Mouse (Mus musculus): Measurements from ENCODE around the gene Gm20388. TPM values are rescaled to one million over a fixed set of nuclear protein-coding genes. Genes with fewer than 3 reads are reported as not detected.

Gm20388 gene
- polyA plus RNA-seq, 1 experiment from 2014 or later: 4.4 TPM

DNA sequence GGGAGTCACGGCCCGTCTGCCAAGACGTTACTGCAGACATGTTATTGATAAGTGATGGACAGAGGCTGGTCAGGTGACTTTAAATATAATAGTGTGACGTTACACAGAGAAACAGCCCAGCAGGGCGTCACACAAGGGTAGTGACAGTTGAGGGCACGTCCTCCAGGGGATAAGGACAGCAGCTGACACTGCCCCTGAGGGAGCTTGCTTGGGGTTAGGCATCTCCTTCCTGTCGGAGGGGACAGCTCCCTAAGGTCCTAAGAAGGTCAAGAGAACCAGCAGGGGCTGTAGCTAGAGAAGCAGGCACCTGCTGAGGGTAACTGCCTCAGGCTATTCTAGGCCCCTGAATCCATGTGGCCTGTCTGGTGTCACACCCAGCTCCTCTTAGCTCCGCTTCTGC, 660.9 kb downstream of the Gm20388 start:
- Histone ChIP-seq H3K9me3 (no peaks in the 10 kb centered on the region), H3K4me1 (replicated peaks) (peaks cover 33% of the 10 kb centered on the region), H3K27me3 (no peaks in the 10 kb centered on the region), H3K36me3 (peaks cover 98% of the 10 kb centered on the region), H3K27ac (no peak overlapping the region), H3K4me3 (replicated peaks) (no peak overlapping the region), H3K9ac (replicated peaks) (0 out of 2 replicates have a peak overlapping the region, but pooled peaks have one; percentile 7), H3K4me2 (replicated peaks) (no peak overlapping the region)
- WGBS: 76% methylated on average over 8 of the region's 8 CpGs
- ATAC-seq: no peak

DNA sequence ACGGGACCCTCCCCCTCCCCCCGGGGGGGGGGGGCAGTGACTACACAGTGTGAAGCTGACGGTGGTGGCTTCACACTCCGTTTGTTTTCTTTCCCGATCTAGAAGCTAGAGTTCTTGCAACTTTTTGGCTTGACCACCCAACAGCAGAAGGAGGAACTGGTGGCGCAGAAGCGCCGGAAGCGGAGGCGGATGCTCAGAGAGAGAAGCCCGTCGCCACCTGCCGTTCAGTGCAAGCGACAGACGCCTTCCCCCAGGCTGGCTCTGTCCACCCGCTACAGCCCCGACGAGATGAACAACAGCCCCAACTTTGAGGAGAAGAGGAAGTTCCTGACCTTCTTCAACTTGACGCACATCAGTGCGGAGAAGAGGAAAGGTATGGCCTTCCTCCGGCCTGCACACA, 661.9 kb downstream of the Gm20388 start:
- 82% methylated on average over 21 of the region's 21 CpGs for WGBS
- no peak overlapping the region for H3K27ac ChIP-seq
- H3K4me2 ChIP-seq (replicated peaks): no peak overlapping the region
- no peak overlapping the region for H3K4me3 ChIP-seq (replicated peaks)
- peaks cover 29% of the 10 kb centered on the region for H3K4me1 ChIP-seq (replicated peaks)
- H3K36me3 ChIP-seq: peaks cover 98% of the 10 kb centered on the region
- no peaks in the 10 kb centered on the region for H3K27me3 ChIP-seq
- H3K9me3 ChIP-seq: no peaks in the 10 kb centered on the region
- no peak for ATAC-seq
- no peak overlapping the region for H3K9ac ChIP-seq (replicated peaks)

DNA sequence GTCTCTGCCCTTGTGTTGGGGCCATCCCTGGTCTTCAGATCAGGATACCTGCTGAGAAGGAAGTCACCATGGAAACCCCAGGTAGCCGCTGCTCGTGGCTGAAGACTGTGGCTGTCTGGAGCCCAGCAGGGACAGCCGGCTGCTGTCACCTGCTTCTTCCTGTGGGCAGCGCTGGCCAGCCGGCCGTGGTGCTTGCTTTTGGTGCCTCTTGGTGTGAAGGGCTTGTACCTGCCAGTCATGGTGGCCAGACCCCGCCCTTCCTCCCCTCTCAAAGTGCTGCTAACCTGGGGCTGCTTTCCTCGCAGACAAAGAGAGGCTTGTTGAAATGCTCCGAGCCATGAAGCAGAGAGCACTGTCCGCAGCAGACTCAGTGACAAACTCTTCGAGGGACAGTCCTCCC, 663.2 kb downstream of the Gm20388 start:
- H3K4me3 ChIP-seq (replicated peaks): no peak overlapping the region
- H3K4me1 ChIP-seq (replicated peaks): peaks cover 29% of the 10 kb centered on the region
- WGBS: 66% methylated on average over 11 of the region's 11 CpGs
- H3K9ac ChIP-seq (replicated peaks): peak overlapping the region; percentile 17; the same call in 1 of the 2 replicates
- no peak for ATAC-seq
- H3K27me3 ChIP-seq: no peaks in the 10 kb centered on the region
- H3K9me3 ChIP-seq: no peaks in the 10 kb centered on the region
- no peak overlapping the region for H3K4me2 ChIP-seq (replicated peaks)
- H3K36me3 ChIP-seq: peaks cover 98% of the 10 kb centered on the region
- no peak overlapping the region for H3K27ac ChIP-seq

DNA sequence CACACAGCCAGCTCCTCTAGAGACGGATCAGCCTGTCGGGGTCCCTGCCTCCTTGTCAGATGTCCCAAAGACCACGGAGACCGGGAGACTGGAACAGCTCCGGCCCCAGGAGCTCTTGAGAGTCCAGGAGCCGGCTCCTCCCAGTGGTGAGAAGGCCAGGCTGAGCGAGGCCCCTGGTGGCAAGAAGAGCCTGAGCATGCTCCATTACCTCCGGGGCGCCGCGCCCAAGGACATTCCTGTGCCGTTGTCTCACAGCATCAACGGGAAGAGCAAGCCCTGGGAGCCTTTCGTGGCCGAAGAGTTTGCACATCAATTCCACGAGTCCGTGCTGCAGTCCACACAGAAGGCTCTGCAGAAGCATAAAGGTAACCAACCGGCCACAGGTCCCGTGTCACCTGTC, 664.3 kb downstream of the Gm20388 start:
- Histone ChIP-seq H3K4me2 (replicated peaks) (no peak overlapping the region), H3K9me3 (no peaks in the 10 kb centered on the region), H3K36me3 (peaks cover 97% of the 10 kb centered on the region), H3K27me3 (no peaks in the 10 kb centered on the region), H3K4me1 (replicated peaks) (peaks cover 24% of the 10 kb centered on the region), H3K9ac (replicated peaks) (no peak overlapping the region), H3K27ac (no peak overlapping the region), H3K4me3 (replicated peaks) (no peak overlapping the region)
- WGBS: 81% methylated on average over 19 of the region's 19 CpGs
- ATAC-seq: no peak

DNA sequence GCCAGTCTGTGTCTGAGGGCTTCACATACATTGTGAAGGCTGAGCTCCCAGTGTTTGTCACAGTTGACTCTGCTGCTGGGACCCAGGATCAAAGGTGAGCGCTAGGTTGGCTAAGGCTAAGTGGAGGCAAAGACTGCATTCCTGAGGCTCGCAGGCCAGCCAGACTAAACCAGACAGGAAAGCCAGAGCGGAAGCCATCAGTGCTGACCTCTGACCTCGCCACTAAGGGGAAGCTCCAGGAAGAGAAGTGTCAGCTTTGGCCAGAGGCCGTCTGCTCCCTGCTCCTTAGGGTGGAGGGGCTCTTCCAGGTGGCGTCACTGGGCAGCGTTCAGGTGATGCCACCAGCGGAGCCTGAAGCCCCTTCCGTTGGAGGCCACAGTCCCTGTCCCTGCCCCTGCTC, 665.2 kb downstream of the Gm20388 start:
- no peak overlapping the region for H3K9ac ChIP-seq (replicated peaks)
- H3K9me3 ChIP-seq: no peaks in the 10 kb centered on the region
- WGBS: 61% methylated on average over 9 of the region's 9 CpGs
- no peak overlapping the region for H3K27ac ChIP-seq
- H3K4me3 ChIP-seq (replicated peaks): no peak overlapping the region
- peaks cover 18% of the 10 kb centered on the region for H3K4me1 ChIP-seq (replicated peaks)
- no peaks in the 10 kb centered on the region for H3K27me3 ChIP-seq
- H3K36me3 ChIP-seq: peaks cover 98% of the 10 kb centered on the region
- no peak for ATAC-seq
- H3K4me2 ChIP-seq (replicated peaks): no peak overlapping the region

DNA sequence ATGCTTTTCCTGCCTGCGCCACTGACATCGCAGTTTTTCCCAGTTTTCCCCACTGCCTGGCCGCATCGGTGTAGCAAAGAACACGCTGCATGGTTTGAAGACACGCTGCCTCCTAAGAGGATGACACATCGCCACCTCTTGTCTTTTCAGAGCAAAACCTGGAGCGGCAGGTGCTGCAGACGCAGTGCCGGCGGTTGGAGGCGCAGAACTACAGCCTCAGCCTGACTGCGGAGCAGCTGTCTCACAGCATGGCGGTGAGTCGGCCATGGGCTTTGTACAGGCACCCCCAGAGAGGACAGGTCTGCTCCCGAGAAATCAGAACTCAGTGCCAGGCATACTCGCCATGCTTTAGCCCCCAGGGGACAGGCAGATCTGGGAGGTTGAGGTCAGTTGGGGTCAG, 667.2 kb downstream of the Gm20388 start:
- Histone ChIP-seq H3K9me3 (no peaks in the 10 kb centered on the region), H3K27me3 (no peaks in the 10 kb centered on the region), H3K4me2 (replicated peaks) (no peak overlapping the region), H3K4me1 (replicated peaks) (peaks cover 11% of the 10 kb centered on the region), H3K4me3 (replicated peaks) (no peak overlapping the region), H3K36me3 (peaks cover 91% of the 10 kb centered on the region), H3K9ac (replicated peaks) (no peak overlapping the region), H3K27ac (peak overlapping the region; percentile 36; the same call in 1 of the 2 replicates)
- WGBS: 87% methylated on average over 17 of the region's 17 CpGs
- no peak for ATAC-seq

DNA sequence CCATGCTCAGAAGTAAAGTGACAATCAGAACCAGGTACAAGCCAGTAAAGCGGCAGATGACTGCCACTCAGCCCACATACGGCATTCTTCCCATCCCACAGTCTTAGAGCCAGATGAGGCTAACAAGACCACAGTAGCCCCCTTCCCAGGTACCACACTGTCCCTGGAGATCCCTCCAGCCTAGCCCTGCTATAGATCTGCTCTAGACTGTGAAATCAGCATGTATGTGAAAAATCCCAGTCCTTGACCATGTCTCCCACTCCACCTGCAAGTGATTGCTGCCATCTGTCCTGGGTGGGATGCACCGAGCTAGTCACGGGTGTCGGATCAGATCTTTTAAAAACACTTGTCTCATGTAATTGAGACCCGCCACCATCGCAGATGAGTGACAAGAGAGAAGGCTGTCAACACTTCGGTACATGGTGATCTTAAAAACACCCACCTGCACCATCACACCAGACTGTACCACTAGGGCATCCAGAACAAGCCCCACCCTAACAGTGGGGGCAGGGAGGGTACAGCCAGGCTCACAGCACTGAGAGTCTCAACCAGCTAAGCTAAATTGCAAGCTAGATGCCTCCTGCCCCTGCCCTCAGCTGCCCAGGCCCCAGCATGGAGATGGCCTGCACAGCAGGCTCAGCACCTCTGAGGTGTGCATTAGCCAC, 669.8 kb downstream of the Gm20388 start:
- Histone ChIP-seq H3K9me3 (no peaks in the 10 kb centered on the region), H3K27me3 (no peaks in the 10 kb centered on the region), H3K4me3 (replicated peaks) (no peak overlapping the region), H3K36me3 (peaks cover 64% of the 10 kb centered on the region), H3K27ac (no peak overlapping the region; the same call in 1 of the 2 replicates), H3K4me2 (replicated peaks) (no peak overlapping the region), H3K9ac (replicated peaks) (no peak overlapping the region), H3K4me1 (replicated peaks) (peaks cover 4% of the 10 kb centered on the region)
- 94% methylated on average over 8 of the region's 8 CpGs for WGBS
- ATAC-seq: no peak

DNA sequence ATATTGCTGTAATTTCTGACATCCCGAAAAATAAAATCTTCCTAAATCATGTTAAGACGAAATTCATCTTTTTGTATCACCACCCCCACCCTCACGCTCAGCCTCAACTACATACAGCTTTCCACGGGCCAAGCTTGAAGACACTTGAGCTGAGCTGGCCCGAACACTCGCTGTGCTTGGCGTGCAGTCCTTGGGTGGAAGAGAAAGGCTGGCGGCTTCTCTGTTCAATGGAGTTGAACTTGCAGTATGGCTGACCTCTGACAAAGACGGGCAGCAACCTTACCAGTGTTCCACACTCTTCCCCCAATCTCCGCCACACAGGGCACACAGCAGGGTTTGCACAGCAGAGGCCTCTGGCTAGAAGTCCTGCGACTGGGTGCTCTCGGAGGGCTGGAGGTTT, 670.7 kb downstream of the Gm20388 start:
- no peak overlapping the region for H3K4me2 ChIP-seq (replicated peaks)
- H3K4me3 ChIP-seq (replicated peaks): no peak overlapping the region
- H3K9ac ChIP-seq (replicated peaks): no peak overlapping the region
- WGBS: 91% methylated on average over 12 of the region's 12 CpGs
- ATAC-seq: no peak
- H3K27me3 ChIP-seq: no peaks in the 10 kb centered on the region
- no peaks in the 10 kb centered on the region for H3K4me1 ChIP-seq (replicated peaks)
- H3K27ac ChIP-seq: no peak overlapping the region
- no peaks in the 10 kb centered on the region for H3K9me3 ChIP-seq
- peaks cover 56% of the 10 kb centered on the region for H3K36me3 ChIP-seq

DNA sequence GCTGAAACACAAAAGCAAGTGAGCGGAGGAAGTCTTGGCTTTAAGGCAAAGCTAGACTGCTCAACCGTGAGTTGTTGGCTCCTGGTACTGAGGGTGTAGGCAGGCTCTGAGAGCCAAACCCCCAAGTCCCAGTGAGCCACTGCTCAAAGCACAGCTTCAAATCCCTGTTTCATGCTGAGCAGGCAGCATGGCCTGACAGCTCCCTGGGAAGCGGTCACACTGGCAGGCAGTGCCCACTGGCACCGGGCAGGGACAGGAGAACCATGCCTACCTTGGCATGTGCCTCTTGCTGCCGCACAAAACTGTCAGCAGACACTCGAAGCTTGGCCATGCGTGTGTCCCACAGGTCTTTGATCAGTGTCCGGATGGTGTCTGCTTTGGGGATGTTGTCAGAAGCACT, 671.2 kb downstream of the Gm20388 start:
- no peaks in the 10 kb centered on the region for H3K9me3 ChIP-seq
- no peak overlapping the region for H3K4me2 ChIP-seq (replicated peaks)
- H3K36me3 ChIP-seq: peaks cover 51% of the 10 kb centered on the region
- H3K27me3 ChIP-seq: no peaks in the 10 kb centered on the region
- H3K4me3 ChIP-seq (replicated peaks): no peak overlapping the region
- no peak for ATAC-seq
- 0 out of 2 replicates have a peak overlapping the region, but pooled peaks have one; percentile 10 for H3K27ac ChIP-seq
- 86% methylated on average over 8 of the region's 8 CpGs for WGBS
- no peaks in the 10 kb centered on the region for H3K4me1 ChIP-seq (replicated peaks)
- H3K9ac ChIP-seq (replicated peaks): no peak overlapping the region

DNA sequence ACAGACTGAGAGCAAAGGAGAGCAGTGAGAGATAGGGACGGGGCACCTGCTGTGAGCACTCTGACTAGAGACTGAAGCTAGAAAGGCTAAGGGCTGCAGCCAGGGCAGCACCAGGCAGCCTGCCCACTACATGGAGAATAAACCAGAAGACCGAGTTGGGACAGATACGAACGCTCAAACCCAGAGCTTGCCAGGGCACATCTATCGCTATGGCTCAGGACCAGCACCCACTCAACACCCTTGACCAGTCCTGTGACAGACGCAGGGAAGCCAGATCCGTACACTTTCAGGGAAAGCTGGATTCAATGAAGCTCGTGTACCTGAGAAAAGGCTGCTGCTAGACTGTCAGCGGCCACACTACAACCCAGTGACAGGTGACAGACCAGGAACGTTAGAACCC, 674.9 kb downstream of the Gm20388 start:
- H3K4me1 ChIP-seq (replicated peaks): peaks cover 20% of the 10 kb centered on the region
- H3K4me2 ChIP-seq (replicated peaks): no peak overlapping the region
- H3K36me3 ChIP-seq: peaks cover 15% of the 10 kb centered on the region
- ATAC-seq: no peak
- no peaks in the 10 kb centered on the region for H3K9me3 ChIP-seq
- no peak overlapping the region for H3K9ac ChIP-seq (replicated peaks)
- H3K27ac ChIP-seq: no peak overlapping the region
- H3K4me3 ChIP-seq (replicated peaks): no peak overlapping the region
- WGBS: 92% methylated on average over 10 of the region's 10 CpGs
- no peaks in the 10 kb centered on the region for H3K27me3 ChIP-seq

DNA sequence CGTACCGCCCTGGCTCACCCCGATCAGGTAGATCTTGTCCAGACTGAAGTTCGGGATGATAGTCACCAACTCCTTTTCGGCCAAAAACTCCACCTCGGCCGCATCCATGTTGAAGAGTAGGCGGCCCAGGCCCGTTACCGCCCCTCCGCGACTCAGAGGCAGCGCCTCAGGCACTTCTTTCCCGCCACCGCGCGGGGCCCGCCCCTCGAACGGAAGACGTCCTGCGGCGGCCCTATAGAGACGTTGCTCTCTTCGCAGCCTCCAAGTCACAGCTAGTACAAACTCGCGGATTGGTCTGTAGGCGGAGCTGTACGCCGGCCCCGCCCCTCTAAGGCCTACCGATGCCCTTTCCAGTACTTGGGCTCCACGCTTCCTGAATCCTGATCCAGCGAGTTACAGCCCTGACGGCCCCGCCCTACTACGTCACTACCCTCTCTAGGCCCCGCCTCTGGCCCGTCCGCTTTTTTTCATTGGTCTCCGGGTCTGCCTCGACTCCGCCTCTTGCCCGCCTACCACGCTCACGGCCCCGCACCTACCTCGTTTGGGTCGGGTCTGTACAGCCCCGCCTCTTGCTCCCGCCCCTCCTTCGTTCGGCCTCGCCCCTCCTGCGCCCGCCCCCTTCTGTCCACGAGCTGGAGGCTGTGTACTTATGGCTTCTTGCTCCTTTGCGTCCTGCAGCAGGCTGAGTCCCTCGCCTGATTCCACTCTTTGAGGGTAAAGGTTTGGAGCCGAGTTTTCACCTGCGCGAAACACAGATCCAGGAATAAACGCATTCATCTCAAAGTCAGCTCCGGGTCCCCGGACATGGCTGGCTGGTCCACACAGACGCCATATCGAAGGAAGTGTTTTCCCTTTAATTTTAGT, 678.5 kb downstream of the Gm20388 start, which contains the start of gene Gins2:
TSS of gene Gins2 (minus strand) at position 397 of the 864 bp plus-strand sequence.
- Histone ChIP-seq H3K9me3 (no peaks in the 10 kb centered on the region), H3K27me3 (no peaks in the 10 kb centered on the region), H3K4me3 (replicated peaks) (peak within 1 kb of the TSS; percentile 57), H3K27ac (peak within 1 kb of the TSS; percentile 45), H3K4me2 (replicated peaks) (peak within 1 kb of the TSS; percentile 94), H3K9ac (replicated peaks) (peak within 1 kb of the TSS; percentile 71), H3K4me1 (replicated peaks) (peaks cover 29% of the 10 kb centered on the region), H3K36me3 (no peaks in the 10 kb centered on the region)
- under 1% methylated on average over 67 of the region's 67 CpGs for WGBS
- ATAC-seq: peak; percentile 99

DNA sequence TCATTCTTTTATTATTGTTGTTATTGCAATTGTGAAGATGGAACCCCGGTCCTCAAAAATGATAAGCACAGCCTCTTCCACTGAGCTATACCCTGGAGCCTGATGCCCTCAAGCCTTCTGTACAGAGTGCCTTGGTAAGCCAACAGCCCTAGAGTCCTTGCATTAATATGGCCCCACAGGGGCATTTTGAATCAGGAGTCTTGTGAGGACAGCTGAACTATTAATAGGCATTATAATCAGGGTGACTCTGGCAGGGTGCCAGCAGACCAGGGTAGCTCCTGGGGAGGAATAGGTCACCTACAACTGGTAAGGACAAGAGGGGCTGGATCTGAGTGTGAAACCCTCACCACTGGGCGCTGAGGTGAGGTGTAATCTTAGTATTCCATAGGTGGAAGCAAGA, 679.3 kb downstream of the Gm20388 start:
- H3K4me1 ChIP-seq (replicated peaks): peaks cover 29% of the 10 kb centered on the region
- H3K9ac ChIP-seq (replicated peaks): peak overlapping the region; percentile 55
- H3K36me3 ChIP-seq: no peaks in the 10 kb centered on the region
- no peak for ATAC-seq
- H3K27me3 ChIP-seq: no peaks in the 10 kb centered on the region
- H3K9me3 ChIP-seq: no peaks in the 10 kb centered on the region
- H3K27ac ChIP-seq: peak overlapping the region; percentile 45; the same call in 1 of the 2 replicates
- 59% methylated on average over 2 of the region's 2 CpGs for WGBS
- peak overlapping the region; percentile 94 for H3K4me2 ChIP-seq (replicated peaks)
- peak overlapping the region; percentile 57 for H3K4me3 ChIP-seq (replicated peaks)

Measured in midbrain, embryonic 13.5 days (tissue).